Mouse (Mus musculus) liver, embryonic 13.5 days (tissue): ENCODE measurements around the gene Ucp2. TPM values are rescaled to one million over a fixed set of nuclear protein-coding genes. Genes with fewer than 3 reads are reported as not detected.

ENCODE experiments used
- polyA plus RNA-seq: library from polyadenylated mRNA; unstranded; fragments of >200 nt; fragmentation: Nextera tagmentation; extraction: Ambion mirVana; gene quantifications from 2 replicates; pipeline ENCODE4 v1.2.1, GENCODE M21; 2015

Ucp2 gene
- polyA plus RNA-seq, 1 experiment from 2014 or later: 673 TPM

Other genes starting within 250 kb of the Ucp2 start
- gene P4ha3, start 207.8 kb upstream of the Ucp2 start, polyA plus RNA-seq: 0.76 and 1.3 TPM in 2 replicates
- gene C2cd3, start 121.1 kb upstream of the Ucp2 start, polyA plus RNA-seq: 8.5 and 10.3 TPM in 2 replicates
- gene Ppme1, start 121.0 kb upstream of the Ucp2 start, polyA plus RNA-seq: 24.0 and 26.3 TPM in 2 replicates
- gene Ucp3, start 20.3 kb upstream of the Ucp2 start, polyA plus RNA-seq: not detected in 2 replicates
- gene Dnajb13, start 21.6 kb downstream of the Ucp2 start, polyA plus RNA-seq: 2.5 TPM in 2 replicates
- gene Coa4, start 43.7 kb downstream of the Ucp2 start, polyA plus RNA-seq: 14.0 and 14.3 TPM in 2 replicates
- 40.2 and 46.7 TPM in 2 replicates for gene Rab6a, start 114.1 kb downstream of the Ucp2 start, polyA plus RNA-seq
- gene Mrpl48, start 115.0 kb downstream of the Ucp2 start, polyA plus RNA-seq: 57.0 and 59.8 TPM in 2 replicates
- gene Plekhb1, start 169.1 kb downstream of the Ucp2 start, polyA plus RNA-seq: 0.41 and 0.49 TPM in 2 replicates
- gene Fam168a, start 213.3 kb downstream of the Ucp2 start, polyA plus RNA-seq: 4.5 and 5.4 TPM in 2 replicates